Mouse (Mus musculus): ENCODE measurements at regions not wholly inside any gene's neighbourhood (a gene's known extent, or its start where the extent isn't known, plus 50 kb on each side); places are given as distances from the start of the nearest gene placed in this dataset.
A peak's percentile ranks its signal among the peaks of the same experiment; 100 is the strongest.

- DNase-seq: no peak
Measured at GRCm38 (mm10) chr6:31287176-31287575, 111.4 kb upstream of the Mkln1 start.

DNA sequence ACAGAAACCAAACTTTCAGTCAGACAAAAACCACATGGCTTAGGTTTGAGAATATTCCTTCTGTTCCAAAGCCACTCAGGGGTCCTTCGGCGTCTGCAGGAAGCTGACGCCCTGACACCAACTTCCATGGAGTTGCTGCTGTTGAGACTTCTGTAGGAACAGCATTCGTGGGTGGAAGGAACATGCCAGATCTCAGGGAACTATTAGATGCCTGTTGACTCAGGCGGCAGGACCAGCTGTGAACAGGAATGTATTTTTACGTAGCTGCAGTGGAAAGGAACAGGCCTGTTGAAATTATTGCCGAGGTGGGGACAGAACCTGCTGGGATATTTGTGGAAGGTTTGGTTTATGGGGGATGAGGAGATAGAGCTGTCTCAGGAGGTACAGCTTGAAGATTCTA lies 110.8 kb upstream of the Mkln1 start:
- no peak for DNase-seq

DNA sequence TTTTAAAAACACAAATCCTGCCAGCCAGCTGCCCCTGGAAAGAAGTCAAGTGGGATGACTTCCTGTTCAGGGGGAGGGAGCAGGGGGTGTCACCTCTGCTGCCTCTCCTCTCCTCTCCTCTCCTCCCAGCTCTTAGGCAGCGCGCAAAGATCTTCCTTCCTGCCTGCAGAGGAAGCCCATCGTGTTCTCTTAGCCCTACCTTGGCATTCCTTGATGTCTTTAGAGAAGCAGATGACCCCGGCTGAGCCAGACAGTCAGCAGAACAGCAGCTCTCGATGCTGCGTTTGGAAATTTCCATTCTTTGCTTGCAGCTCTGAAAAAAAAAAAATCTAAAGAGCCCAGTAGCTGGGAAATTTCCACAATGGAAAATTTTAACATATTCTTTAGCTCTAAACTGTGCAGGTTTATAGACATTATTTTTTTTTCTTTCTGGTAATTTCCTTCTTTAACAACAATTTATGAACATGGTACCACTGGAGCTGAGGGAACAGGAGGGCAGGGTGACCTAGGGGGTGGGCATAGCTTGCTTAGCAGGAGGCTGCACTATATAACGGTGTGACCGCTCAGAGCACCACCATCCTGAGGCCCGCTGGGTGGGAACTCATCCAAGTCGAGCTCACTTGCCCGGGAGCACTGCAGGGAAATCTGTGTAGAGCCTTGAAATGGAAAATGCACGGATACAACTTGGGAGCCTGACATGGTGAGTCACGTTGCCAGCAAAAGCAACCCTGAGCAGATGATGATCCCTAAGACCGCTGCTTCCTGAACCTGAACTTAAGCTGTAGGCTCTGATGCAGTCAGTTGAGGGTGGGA lies 109.9 kb upstream of the Mkln1 start:
- DNase-seq: no peak

GRCm38 (mm10) chr6:31289234-31289486 lies 109.4 kb upstream of the Mkln1 start:
- no peak for DNase-seq

DNA sequence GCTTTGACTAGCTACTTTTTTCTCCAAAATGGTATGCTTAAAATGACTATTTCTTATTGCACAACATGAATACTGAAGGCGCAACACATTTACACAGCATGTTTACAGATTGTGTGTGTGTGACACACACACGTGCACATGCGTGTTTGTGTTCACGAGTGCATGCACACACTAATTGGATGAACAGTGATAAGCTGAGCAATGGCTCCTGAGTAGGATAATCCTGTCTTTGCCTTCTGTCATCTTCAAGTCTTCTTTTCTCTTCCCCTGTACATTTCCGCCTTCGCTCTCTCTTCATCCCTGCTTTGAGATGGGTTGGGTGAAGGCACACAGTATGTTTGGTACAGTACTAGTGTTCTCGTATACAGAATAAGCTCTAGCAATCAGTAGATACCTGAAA lies 106.5 kb upstream of the Mkln1 start:
- DNase-seq: no peak

GRCm38 (mm10) chr6:31293008-31293407 lies 105.5 kb upstream of the Mkln1 start:
- DNase-seq: no peak

- DNase-seq: no peak
Measured at GRCm38 (mm10) chr6:31299395-31299794, 99.1 kb upstream of the Mkln1 start.

- no peak for DNase-seq
Measured at GRCm38 (mm10) chr6:31305736-31306135, 92.8 kb upstream of the Mkln1 start.

DNA sequence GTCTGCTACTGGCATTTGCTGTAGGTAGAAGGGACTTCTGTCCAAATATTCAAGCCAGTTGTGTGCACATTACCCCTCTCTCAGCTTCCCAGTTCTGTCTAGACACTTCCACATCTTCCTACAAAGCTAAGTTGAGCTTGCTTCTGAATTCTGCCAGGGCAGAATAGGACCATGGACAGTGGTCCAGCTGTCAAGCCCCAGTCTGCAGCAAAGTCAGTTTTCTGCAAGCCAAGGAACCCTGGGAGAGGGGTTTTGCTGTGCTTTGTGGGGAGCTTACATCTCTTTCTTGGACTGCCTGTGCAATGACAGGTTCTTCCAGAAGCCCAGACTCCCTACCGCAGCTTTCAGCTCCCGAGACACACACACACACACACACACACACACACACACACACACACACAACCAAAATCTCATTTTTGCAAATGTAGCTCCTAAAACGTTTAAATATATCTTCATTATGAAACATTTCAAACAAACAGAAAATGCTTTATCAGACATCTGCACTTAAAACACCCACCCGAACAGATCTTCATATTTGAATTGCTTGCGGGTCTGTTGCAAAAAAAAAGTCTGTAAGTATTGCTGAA lies 91.4 kb upstream of the Mkln1 start:
- DNase-seq: no peak

GRCm38 (mm10) chr6:31307899-31308298 lies 90.6 kb upstream of the Mkln1 start:
- DNase-seq: no peak

DNA sequence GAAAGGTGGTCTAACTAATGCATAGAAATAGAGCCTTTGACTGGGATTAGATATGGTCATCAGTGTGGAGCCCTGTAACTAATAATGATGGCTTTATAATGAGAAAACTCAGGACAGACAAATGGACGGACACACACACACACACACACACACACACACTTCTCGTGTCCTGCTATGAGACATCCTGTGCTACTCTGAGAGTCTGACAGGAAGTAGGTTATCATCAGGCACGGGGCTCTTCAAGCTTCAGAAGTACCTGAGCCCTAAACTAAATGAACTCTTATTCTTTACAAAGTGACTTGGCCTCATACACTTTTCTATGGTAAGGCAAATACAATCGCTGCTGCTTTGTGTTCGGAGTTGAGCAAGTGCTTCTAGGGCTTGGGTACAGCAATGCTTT lies 87.9 kb upstream of the Mkln1 start:
- DNase-seq: no peak

DNA sequence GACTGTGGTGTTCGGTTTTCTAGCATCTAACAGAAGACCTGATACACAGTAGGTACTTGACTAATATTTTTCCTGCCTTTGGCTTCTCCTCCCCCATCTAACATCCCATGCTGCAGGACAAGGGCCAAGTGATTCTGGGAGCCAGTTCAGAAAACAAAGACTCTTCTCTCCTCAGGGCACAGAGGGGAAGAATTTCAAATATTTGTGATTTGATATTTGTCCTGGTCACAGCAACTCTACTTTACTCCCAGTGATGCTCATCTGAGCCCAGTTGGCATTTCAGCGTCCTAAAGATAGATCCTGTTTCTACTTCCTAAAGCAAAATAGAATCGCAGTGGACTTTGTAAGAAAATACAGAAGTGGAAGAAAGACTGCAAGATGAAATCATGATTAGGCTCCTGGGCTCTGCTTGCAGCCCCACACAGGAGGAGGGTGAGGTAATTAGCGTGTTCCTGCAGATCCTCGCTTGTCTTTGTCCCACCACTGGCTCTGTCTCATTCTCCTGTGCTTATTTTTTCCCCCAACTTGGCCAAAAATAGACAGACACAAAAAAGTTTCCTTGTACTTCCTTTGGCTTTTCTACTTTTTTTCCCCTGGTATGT lies 84.6 kb upstream of the Mkln1 start:
- DNase-seq: no peak

DNA sequence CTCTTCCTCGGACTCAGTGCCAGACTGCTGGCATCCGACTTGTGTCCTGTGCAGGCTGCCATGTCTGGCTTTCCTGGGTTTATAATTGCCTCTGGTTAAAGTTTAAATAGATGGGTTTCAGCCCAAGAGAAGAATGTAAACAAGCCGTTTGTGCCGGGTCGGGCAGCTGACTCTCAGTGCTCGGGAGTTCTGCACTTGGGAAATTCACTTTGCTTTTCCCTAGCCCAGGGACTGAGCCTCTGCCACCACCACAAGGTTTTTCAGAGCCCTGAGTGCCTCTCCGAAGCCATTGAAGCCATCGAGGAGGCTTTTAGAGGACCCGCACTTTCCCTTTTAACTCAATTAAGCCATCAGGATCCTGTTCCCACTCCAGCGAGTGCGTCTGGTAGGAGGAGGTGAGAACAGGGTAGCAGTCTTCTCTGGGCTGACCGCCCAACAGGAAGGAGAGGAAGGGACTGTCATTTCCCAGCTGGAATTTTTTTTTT lies 80.8 kb upstream of the Mkln1 start:
- no peak for DNase-seq

DNA sequence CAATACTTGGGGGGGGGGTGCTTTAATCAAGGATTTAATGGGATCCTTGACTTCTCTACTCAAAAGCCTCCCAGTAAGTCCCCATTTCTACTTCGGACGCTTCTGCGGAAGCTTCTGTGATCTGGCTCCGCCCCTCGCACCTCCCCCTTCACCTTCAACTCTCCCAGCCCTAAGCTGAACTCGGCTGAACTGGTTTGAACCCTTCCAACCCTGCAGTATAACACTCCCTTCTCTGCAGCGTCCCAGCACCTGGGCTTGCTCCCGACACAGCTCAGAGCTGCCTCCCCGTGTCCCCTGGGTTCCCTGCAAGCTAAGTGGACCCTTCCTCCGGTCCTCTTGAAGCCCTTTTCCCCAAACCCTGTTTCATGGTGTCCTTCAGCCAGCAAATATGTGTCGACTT lies 80.0 kb upstream of the Mkln1 start:
- DNase-seq: no peak

GRCm38 (mm10) chr6:31319431-31319830 lies 79.1 kb upstream of the Mkln1 start:
- no peak for DNase-seq

GRCm38 (mm10) chr6:31320141-31320830 lies 78.2 kb upstream of the Mkln1 start:
- no peak for DNase-seq

GRCm38 (mm10) chr6:31321066-31321846 lies 77.3 kb upstream of the Mkln1 start:
- DNase-seq: no peak

GRCm38 (mm10) chr6:31321902-31322301 lies 76.6 kb upstream of the Mkln1 start:
- DNase-seq: no peak

GRCm38 (mm10) chr6:31323228-31324190 lies 75.0 kb upstream of the Mkln1 start:
- DNase-seq: no peak

DNA sequence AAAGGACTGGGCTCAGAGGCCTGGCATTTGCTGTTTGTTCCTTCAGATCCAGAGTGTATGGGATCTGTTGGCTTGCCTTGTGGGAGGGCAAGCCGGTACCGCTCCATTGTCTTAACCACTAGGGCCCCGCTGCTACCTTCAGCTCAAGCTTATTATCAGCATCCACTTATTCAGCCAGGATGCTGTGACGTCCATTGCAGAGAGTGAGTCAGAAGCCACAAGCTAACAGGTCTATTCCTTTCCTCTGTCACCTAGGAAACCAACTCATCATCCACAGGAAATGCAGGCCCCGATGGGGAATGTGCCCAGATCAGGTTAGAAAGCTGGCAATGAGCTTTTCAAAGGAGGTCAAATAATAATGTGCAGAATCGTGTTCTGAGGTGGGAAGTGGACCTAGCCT lies 73.8 kb upstream of the Mkln1 start:
- DNase-seq: peak; percentile 23

DNA sequence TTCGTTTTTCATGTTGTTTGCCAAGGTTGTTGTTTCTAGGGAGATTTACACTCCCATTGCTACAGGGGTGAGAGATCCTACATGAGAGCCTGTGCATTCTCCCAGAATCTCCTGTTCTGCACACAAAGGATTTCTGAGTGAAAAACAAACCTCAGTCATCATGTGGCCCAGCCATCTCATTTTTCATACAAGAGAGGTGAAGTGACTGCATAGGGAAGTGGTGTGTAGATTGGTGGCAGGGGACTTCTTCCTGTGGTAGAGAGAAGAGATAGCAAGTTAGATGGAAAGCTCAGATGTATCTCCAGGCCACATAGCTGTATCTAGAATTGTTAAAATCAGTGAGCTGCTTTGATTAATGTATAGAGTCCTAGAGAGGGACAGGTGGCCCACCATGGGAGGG lies 72.9 kb upstream of the Mkln1 start:
- DNase-seq: no peak

GRCm38 (mm10) chr6:31330327-31330726 lies 68.2 kb upstream of the Mkln1 start:
- no peak for DNase-seq
